Mouse (Mus musculus) myocyte (in vitro differentiated cells): ENCODE results near the gene Sh3kbp1.

Experiments used
- E2F4 ChIP-seq: IDR thresholded peaks from one replicate; pipeline ENCODE4 v1.6.1; 2011; ENCODE audit warnings: mild to moderate bottlenecking, control low read depth, moderate library complexity; ENCODE audit not compliant: insufficient read depth
- MAX ChIP-seq: IDR thresholded peaks from one replicate; pipeline ENCODE4 v1.6.1; 2011; ENCODE audit warnings: low read depth, mild to moderate bottlenecking, control low read depth
- POLR2A ChIP-seq: IDR thresholded peaks from one replicate; pipeline ENCODE4 v1.6.1; 2011; ENCODE audit warnings: low read depth, mild to moderate bottlenecking, control low read depth, moderate library complexity; ENCODE audit not compliant: insufficient read length

DNA sequence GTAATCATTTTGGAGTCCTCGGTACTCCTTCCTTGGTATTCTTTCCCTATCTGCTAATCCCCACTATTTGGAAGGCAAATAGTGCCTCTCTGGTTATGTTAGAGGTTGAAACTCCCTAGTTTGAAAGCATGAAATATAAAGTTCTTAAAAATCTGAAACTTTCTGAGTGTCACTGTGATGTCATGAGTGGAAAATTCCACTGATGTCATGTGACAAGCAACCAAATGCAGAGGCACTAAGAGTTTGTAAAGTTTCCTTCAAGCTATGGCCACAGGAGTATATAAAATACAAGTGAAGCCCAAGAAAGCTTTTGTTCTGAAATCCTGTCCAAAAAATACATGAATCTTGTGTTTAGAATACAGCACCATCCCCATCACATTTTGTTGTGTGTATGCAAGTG lies 94.3 kb downstream of the Sh3kbp1 start:
- TF ChIP-seq E2F4 = no peak
- no peak for TF ChIP-seq POLR2A
- TF ChIP-seq MAX = no peak
